In genomic region chr7:65468191-65468590, GRCm38 (mm10) we compare ENCODE assay signal across 11 mouse cellular contexts. TPM values are rescaled to one million over a fixed set of nuclear protein-coding genes. Genes with fewer than 3 reads are reported as not detected.
A peak's percentile ranks its signal among the peaks of the same experiment; 100 is the strongest.
DNase-seq lines count a peak whose midpoint lies in the region; ATAC-seq and TF ChIP-seq lines count a peak whose summit lies in the region.
"Had no signal": no experiment of that assay in that cellular context is flagged by ENCODE, and none has a peak within 500 bp of the region (broad histone marks: within the 10 kb centered on the region; RNA-seq: fewer than 3 reads in every experiment).

No protein-coding gene starts in this region.

- H3K27ac ChIP-seq in limb, embryonic 15.5 days: 0 out of 2 replicates have a peak overlapping the region, but pooled peaks have one; percentile 5
- H3K27ac ChIP-seq in limb, embryonic 10.5 days: no peak overlapping the region
- H3K27ac ChIP-seq in small intestine, adult 2 months (ENCODE audit: insufficient read depth, low read depth, low read length): peak overlapping the region; percentile 99
- no peak overlapping the region for H3K27ac ChIP-seq in midbrain, postnatal 0 days (ENCODE audit: low read depth, low read length)
- H3K27ac ChIP-seq: embryonic facial prominence, embryonic 12.5 days; hindbrain, embryonic 12.5 days had no signal

- no peak overlapping the region for H3K4me2 ChIP-seq in limb, embryonic 15.5 days
- no peak overlapping the region for H3K4me2 ChIP-seq in midbrain, postnatal 0 days (ENCODE audit: low read depth, low read length, poor library complexity, severe bottlenecking)
- H3K4me2 ChIP-seq: embryonic facial prominence, embryonic 12.5 days; hindbrain, embryonic 12.5 days had no signal

- ATAC-seq in limb, embryonic 15.5 days (ENCODE audit: insufficient number of reproducible peaks, low FRiP score, low TSS enrichment, low read depth): no peak
- no peak for ATAC-seq in midbrain, postnatal 0 days (ENCODE audit: low FRiP score)

- H3K9ac ChIP-seq in limb, embryonic 15.5 days: no peak overlapping the region
- no peak overlapping the region for H3K9ac ChIP-seq in midbrain, postnatal 0 days (replicated peaks; ENCODE audit: low read length, poor library complexity, severe bottlenecking)
- H3K9ac ChIP-seq: embryonic facial prominence, embryonic 12.5 days; hindbrain, embryonic 12.5 days had no signal

- H3K9me3 ChIP-seq in limb, embryonic 15.5 days: no peaks in the 10 kb centered on the region
- no peaks in the 10 kb centered on the region for H3K9me3 ChIP-seq in limb, embryonic 10.5 days (replicated peaks)
- no peaks in the 10 kb centered on the region for H3K9me3 ChIP-seq in midbrain, postnatal 0 days (ENCODE audit: low read length)
- H3K9me3 ChIP-seq: embryonic facial prominence, embryonic 12.5 days; hindbrain, embryonic 12.5 days had no signal

- no peak for DNase-seq in limb, embryonic 10.5 days (ENCODE audit: low spot score)
- DNase-seq in adrenal gland, adult 18-20 months (ENCODE audit: low spot score in 2 of 2): peak; percentile 26 to 32
- DNase-seq in adrenal gland, postnatal 14 days: peak; percentile 53
- no peak for DNase-seq in cerebellum, adult 9-11 months
- DNase-seq in midbrain, postnatal 0 days (ENCODE audit: low spot score): no peak
- DNase-seq: kidney, adult 18-20 months; thymus, postnatal 4 days had no signal

- H3K4me1 ChIP-seq in limb, embryonic 15.5 days: peaks cover 15% of the 10 kb centered on the region
- peaks cover 17% of the 10 kb centered on the region for H3K4me1 ChIP-seq in limb, embryonic 10.5 days
- H3K4me1 ChIP-seq in small intestine, adult 2 months (ENCODE audit: control insufficient read depth, insufficient read depth, insufficient read length, low read length): peaks cover 31% of the 10 kb centered on the region
- peaks cover 2% of the 10 kb centered on the region; the same call in 1 of the 2 replicates for H3K4me1 ChIP-seq in midbrain, postnatal 0 days (ENCODE audit: insufficient read depth, low read length)

- H3K4me3 ChIP-seq in limb, embryonic 15.5 days: no peak overlapping the region
- H3K4me3 ChIP-seq in limb, embryonic 10.5 days: no peak overlapping the region
- no peak overlapping the region for H3K4me3 ChIP-seq in small intestine, adult 2 months (ENCODE audit: low read depth, low read length)
- H3K4me3 ChIP-seq in midbrain, postnatal 0 days (ENCODE audit: low read depth, low read length): no peak overlapping the region
- H3K4me3 ChIP-seq: embryonic facial prominence, embryonic 12.5 days; hindbrain, embryonic 12.5 days had no signal

- no peak for TF ChIP-seq POLR2A in small intestine, adult 2 months (IDR thresholded peaks at IDR 0.05; ENCODE audit: low read depth, low read length)

- H3K27me3 ChIP-seq in limb, embryonic 15.5 days: no peaks in the 10 kb centered on the region
- H3K27me3 ChIP-seq in limb, embryonic 10.5 days (ENCODE audit: low read depth, poor library complexity, severe bottlenecking): peaks cover 3% of the 10 kb centered on the region; the same call in 1 of the 2 replicates
- no peaks in the 10 kb centered on the region for H3K27me3 ChIP-seq in small intestine, adult 2 months (ENCODE audit: control insufficient read depth, insufficient read depth, low read length)
- H3K27me3 ChIP-seq in midbrain, postnatal 0 days (ENCODE audit: insufficient read depth, low read length): no peaks in the 10 kb centered on the region
- H3K27me3 ChIP-seq: embryonic facial prominence, embryonic 12.5 days; hindbrain, embryonic 12.5 days had no signal

- H3K36me3 ChIP-seq in limb, embryonic 15.5 days: no peaks in the 10 kb centered on the region
- no peaks in the 10 kb centered on the region for H3K36me3 ChIP-seq in limb, embryonic 10.5 days
- no peaks in the 10 kb centered on the region for H3K36me3 ChIP-seq in small intestine, adult 2 months (ENCODE audit: control insufficient read depth, insufficient read depth, low read length)
- H3K36me3 ChIP-seq in midbrain, postnatal 0 days (ENCODE audit: insufficient read depth, low read length): no peaks in the 10 kb centered on the region
- H3K36me3 ChIP-seq: embryonic facial prominence, embryonic 12.5 days; hindbrain, embryonic 12.5 days had no signal

- WGBS in limb, embryonic 15.5 days: 79% methylated on average over 8 of the region's 8 CpGs
- 90% methylated on average over 8 of the region's 8 CpGs for WGBS in limb, embryonic 10.5 days
- WGBS in small intestine, adult 2 months: 21% methylated on average over 8 of the region's 8 CpGs
- WGBS in midbrain, postnatal 0 days: 83% methylated on average over 8 of the region's 8 CpGs

- TF ChIP-seq CTCF in small intestine, adult 2 months (IDR thresholded peaks at IDR 0.05; ENCODE audit: extremely low read depth, insufficient read length, insufficient replicate concordance, low read depth, low read length): no peak
- no peak for TF ChIP-seq CTCF in midbrain, postnatal 0 days (IDR thresholded peaks at IDR 0.05)

RNA-seq across cellular contexts. Expression of gene Tjp1, which starts 59.4 kb away (rescaled TPM):
- polyA plus RNA-seq in limb, embryonic 15.5 days (2015; fragmentation: Nextera tagmentation; extraction: Ambion mirVana): 21.8 and 25.1 TPM in 2 replicates
- polyA plus RNA-seq in limb, embryonic 10.5 days (2016; fragmentation: Nextera tagmentation; extraction: Ambion mirVana): 18.9 and 24.0 TPM in 2 replicates
- total RNA-seq in adrenal gland, adult 18-20 months (2021): 10 to 100 TPM; 62.4 to 78.5 TPM
- total RNA-seq in adrenal gland, postnatal 14 days (2021): 96.7 and 105 TPM in 2 replicates
- polyA plus RNA-seq in small intestine, adult 2 months (2012; rRNA removed): 4.6 and 13.2 TPM in 2 replicates
- 46.7 and 50.6 TPM in 2 replicates for total RNA-seq in midbrain, postnatal 0 days (2014; rRNA removed)
- 17.9 and 23.2 TPM in 2 replicates for polyA plus RNA-seq in midbrain, postnatal 0 days (2015; fragmentation: Nextera tagmentation; extraction: Ambion mirVana)

Comparison
In these comparisons a context has a peak if more than half of its experiments do, and no peak if none do; other contexts are left out.
1. H3K27ac ChIP-seq: peak in limb, embryonic 15.5 days (single experiment) and small intestine, adult 2 months (single experiment); none in limb, embryonic 10.5 days (single experiment) and midbrain, postnatal 0 days (single experiment).
2. DNase-seq: peak in adrenal gland, adult 18-20 months (2 of 2) and adrenal gland, postnatal 14 days (single experiment); none in limb, embryonic 10.5 days (single experiment), cerebellum, adult 9-11 months (single experiment) and midbrain, postnatal 0 days (single experiment).